Mouse (Mus musculus): ENCODE data around the gene E2f1. TPM values are rescaled to one million over a fixed set of nuclear protein-coding genes. Genes with fewer than 3 reads are reported as not detected.

E2f1 gene
- polyA plus RNA-seq, 1 experiment = 14.5 TPM

DNA sequence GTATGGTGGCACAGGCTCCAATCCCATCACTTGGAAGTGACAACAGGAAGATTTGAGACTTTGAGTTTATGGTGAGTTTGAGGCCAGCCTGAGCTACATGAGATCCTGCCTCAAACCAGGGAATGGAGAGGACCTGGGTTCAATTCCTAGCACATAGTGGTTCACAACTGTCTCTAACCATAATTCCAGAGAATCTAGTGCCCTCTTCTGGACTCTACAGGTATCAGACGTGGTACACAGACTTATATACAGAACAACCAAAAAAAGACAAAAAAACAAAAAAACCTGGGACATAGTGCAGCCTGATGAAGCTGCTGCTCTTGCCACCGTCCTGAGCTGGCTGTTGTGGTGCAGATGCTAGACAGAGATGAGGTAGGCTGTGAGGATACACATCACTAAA is 28.1 kb downstream of the E2f1 start:
- WGBS = 89% methylated on average over 2 of the region's 2 CpGs
- Histone ChIP-seq H3K4me1 (ENCODE audit: control insufficient read depth, insufficient read depth, insufficient read length, low read length) (no peaks in the 10 kb centered on the region), H3K27ac (ENCODE audit: insufficient read depth, low read depth, low read length) (no peak overlapping the region), H3K4me3 (ENCODE audit: low read depth, low read length) (no peak overlapping the region), H3K27me3 (ENCODE audit: control insufficient read depth, insufficient read depth, low read length) (no peaks in the 10 kb centered on the region), H3K36me3 (ENCODE audit: control insufficient read depth, insufficient read depth, low read length) (peaks cover 6% of the 10 kb centered on the region; the same call in 1 of the 2 replicates)
- TF ChIP-seq CTCF (IDR thresholded peaks at IDR 0.05; ENCODE audit: extremely low read depth, insufficient read length, insufficient replicate concordance, low read depth, low read length) (no peak), POLR2A (IDR thresholded peaks at IDR 0.05; ENCODE audit: low read depth, low read length) (no peak)

- peaks cover 19% of the 10 kb centered on the region for H3K36me3 ChIP-seq (ENCODE audit: control insufficient read depth, insufficient read depth, low read length)
- H3K4me3 ChIP-seq (ENCODE audit: low read depth, low read length) = no peak overlapping the region
- TF ChIP-seq POLR2A (IDR thresholded peaks at IDR 0.05; ENCODE audit: low read depth, low read length) (no peak), CTCF (IDR thresholded peaks at IDR 0.05; ENCODE audit: extremely low read depth, insufficient read length, insufficient replicate concordance, low read depth, low read length) (peak; percentile 26; the same call in 1 of the 2 replicates)
- H3K27me3 ChIP-seq (ENCODE audit: control insufficient read depth, insufficient read depth, low read length) = no peaks in the 10 kb centered on the region
- H3K4me1 ChIP-seq (ENCODE audit: control insufficient read depth, insufficient read depth, insufficient read length, low read length) = no peaks in the 10 kb centered on the region
- 84% methylated on average over 3 of the region's 3 CpGs for WGBS
- no peak overlapping the region for H3K27ac ChIP-seq (ENCODE audit: insufficient read depth, low read depth, low read length)
Observed at GRCm38 (mm10) chr2:154539720-154540119, 30.0 kb downstream of the E2f1 start.

DNA sequence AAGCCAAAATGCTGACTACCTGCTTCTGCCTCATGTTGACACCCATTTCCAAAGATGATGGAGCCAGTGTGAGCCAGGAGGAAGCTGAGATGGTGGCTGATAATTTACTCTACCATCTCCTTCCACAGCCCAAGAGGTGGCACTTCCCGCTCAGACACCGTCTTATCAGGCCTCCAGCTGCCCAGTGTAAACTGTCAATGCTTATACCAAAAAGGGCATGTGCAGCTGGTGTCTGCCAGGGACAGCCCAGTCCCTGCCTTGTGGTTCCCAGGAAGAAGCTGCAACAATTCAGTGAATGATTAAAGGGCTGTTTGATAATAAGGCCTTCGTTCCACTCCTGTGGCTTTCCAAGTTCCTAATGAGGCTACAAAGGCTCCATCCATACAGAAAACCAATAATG is 31.0 kb downstream of the E2f1 start:
- 27% methylated on average over 3 of the region's 3 CpGs for WGBS
- no peak for TF ChIP-seq POLR2A (IDR thresholded peaks at IDR 0.05; ENCODE audit: low read depth, low read length)
- TF ChIP-seq CTCF (IDR thresholded peaks at IDR 0.05; ENCODE audit: extremely low read depth, insufficient read length, insufficient replicate concordance, low read depth, low read length) = no peak

GRCm38 (mm10) chr2:154538310-154538709 is 31.4 kb downstream of the E2f1 start:
- no peak for TF ChIP-seq CTCF (IDR thresholded peaks at IDR 0.05; ENCODE audit: extremely low read depth, insufficient read length, insufficient replicate concordance, low read depth, low read length)
- TF ChIP-seq POLR2A (IDR thresholded peaks at IDR 0.05; ENCODE audit: low read depth, low read length) = no peak
- no peaks in the 10 kb centered on the region for H3K27me3 ChIP-seq (ENCODE audit: control insufficient read depth, insufficient read depth, low read length)
- no peak overlapping the region for H3K4me3 ChIP-seq (ENCODE audit: low read depth, low read length)
- H3K36me3 ChIP-seq (ENCODE audit: control insufficient read depth, insufficient read depth, low read length) = peaks cover 21% of the 10 kb centered on the region
- H3K27ac ChIP-seq (ENCODE audit: insufficient read depth, low read depth, low read length) = no peak overlapping the region
- 70% methylated on average over 2 of the region's 2 CpGs for WGBS
- H3K4me1 ChIP-seq (ENCODE audit: control insufficient read depth, insufficient read depth, insufficient read length, low read length) = no peaks in the 10 kb centered on the region

More for the DNA sequence above, 31.0 kb downstream of the E2f1 start:
- Histone ChIP-seq H3K27ac (ENCODE audit: insufficient read depth, low read depth, low read length) (no peak overlapping the region), H3K4me1 (ENCODE audit: control insufficient read depth, insufficient read depth, insufficient read length, low read length) (no peaks in the 10 kb centered on the region), H3K36me3 (ENCODE audit: control insufficient read depth, insufficient read depth, low read length) (peaks cover 20% of the 10 kb centered on the region), H3K27me3 (ENCODE audit: control insufficient read depth, insufficient read depth, low read length) (no peaks in the 10 kb centered on the region), H3K4me3 (ENCODE audit: low read depth, low read length) (no peak overlapping the region)

GRCm38 (mm10) chr2:154534704-154535270 is 34.9 kb downstream of the E2f1 start:
- H3K4me1 ChIP-seq (ENCODE audit: control insufficient read depth, insufficient read depth, insufficient read length, low read length) = no peaks in the 10 kb centered on the region
- H3K4me3 ChIP-seq (ENCODE audit: low read depth, low read length) = no peak overlapping the region
- no peaks in the 10 kb centered on the region for H3K27me3 ChIP-seq (ENCODE audit: control insufficient read depth, insufficient read depth, low read length)
- TF ChIP-seq POLR2A (IDR thresholded peaks at IDR 0.05; ENCODE audit: low read depth, low read length) (no peak), CTCF (IDR thresholded peaks at IDR 0.05; ENCODE audit: extremely low read depth, insufficient read length, insufficient replicate concordance, low read depth, low read length) (no peak)
- peaks cover 32% of the 10 kb centered on the region for H3K36me3 ChIP-seq (ENCODE audit: control insufficient read depth, insufficient read depth, low read length)
- H3K27ac ChIP-seq (ENCODE audit: insufficient read depth, low read depth, low read length) = no peak overlapping the region
- WGBS = 88% methylated on average over 12 of the region's 12 CpGs

GRCm38 (mm10) chr2:154532888-154533287 is 36.8 kb downstream of the E2f1 start:
- no peak for TF ChIP-seq POLR2A (IDR thresholded peaks at IDR 0.05; ENCODE audit: low read depth, low read length)
- TF ChIP-seq CTCF (IDR thresholded peaks at IDR 0.05; ENCODE audit: extremely low read depth, insufficient read length, insufficient replicate concordance, low read depth, low read length) = no peak
- WGBS = 78% methylated on average over 3 of the region's 3 CpGs
- Histone ChIP-seq H3K4me1 (ENCODE audit: control insufficient read depth, insufficient read depth, insufficient read length, low read length) (no peaks in the 10 kb centered on the region), H3K36me3 (ENCODE audit: control insufficient read depth, insufficient read depth, low read length) (peaks cover 34% of the 10 kb centered on the region), H3K27ac (ENCODE audit: insufficient read depth, low read depth, low read length) (no peak overlapping the region), H3K27me3 (ENCODE audit: control insufficient read depth, insufficient read depth, low read length) (no peaks in the 10 kb centered on the region), H3K4me3 (ENCODE audit: low read depth, low read length) (no peak overlapping the region)

- Histone ChIP-seq H3K36me3 (ENCODE audit: control insufficient read depth, insufficient read depth, low read length) (peaks cover 38% of the 10 kb centered on the region), H3K4me1 (ENCODE audit: control insufficient read depth, insufficient read depth, insufficient read length, low read length) (no peaks in the 10 kb centered on the region), H3K27me3 (ENCODE audit: control insufficient read depth, insufficient read depth, low read length) (no peaks in the 10 kb centered on the region), H3K27ac (ENCODE audit: insufficient read depth, low read depth, low read length) (no peak overlapping the region), H3K4me3 (ENCODE audit: low read depth, low read length) (no peak overlapping the region)
- TF ChIP-seq POLR2A (IDR thresholded peaks at IDR 0.05; ENCODE audit: low read depth, low read length) = no peak
- WGBS = 69% methylated on average over 3 of the region's 3 CpGs
Observed at GRCm38 (mm10) chr2:154526531-154526930, 43.2 kb downstream of the E2f1 start.
